In genomic region chr13:72097811-72098210, GRCm38 (mm10) we compare ENCODE assay signal across 24 mouse cellular contexts.
DNase-seq lines count a peak whose midpoint lies in the region; ATAC-seq and TF ChIP-seq lines count a peak whose summit lies in the region.
"Had no signal": no experiment of that assay in that cellular context is flagged by ENCODE, and none has a peak within 500 bp of the region (broad histone marks: within the 10 kb centered on the region; RNA-seq: fewer than 3 reads in every experiment).

No protein-coding gene starts in this region.

- H3K4me3 ChIP-seq in cerebellum, adult 2 months (replicated peaks; ENCODE audit: insufficient read depth, low read depth, low read length): no peak overlapping the region
- H3K4me3 ChIP-seq in hindbrain, embryonic 12.5 days: no peak overlapping the region
- H3K4me3 ChIP-seq in hindbrain, embryonic 14.5 days (replicated peaks; ENCODE audit: low read length): no peak overlapping the region
- H3K4me3 ChIP-seq in midbrain, embryonic 11.5 days (ENCODE audit: low read depth, low read length): no peak overlapping the region
- no peak overlapping the region for H3K4me3 ChIP-seq in midbrain, embryonic 16.5 days (ENCODE audit: low read depth, low read length)
- H3K4me3 ChIP-seq: embryonic facial prominence, embryonic 13.5 days; embryonic facial prominence, embryonic 15.5 days; erythroblast, embryonic 14.5 days; forebrain, embryonic 10.5 days; forebrain, embryonic 12.5 days had no signal

- peak; percentile 6 to 10 for DNase-seq in cerebellum, adult 2 months
- DNase-seq in cerebellum, adult 9-10 months: no peak
- peak; percentile 45 to 49 for DNase-seq in cerebellum, postnatal 14 days
- DNase-seq in cerebellum, adult 11 months: no peak
- DNase-seq in hindbrain, embryonic 14.5 days (ENCODE audit: low spot score): no peak
- DNase-seq in midbrain, embryonic 11.5 days (ENCODE audit: low spot score, missing footprints): peak; percentile 21
- DNase-seq: adrenal gland, adult 8-10 months; adrenal gland, postnatal 14 days; adrenal gland, postnatal 36 days; B cell, adult 2 months had no signal

- H3K27ac ChIP-seq in cerebellum, adult 2 months (ENCODE audit: insufficient read depth, low read length): no peak overlapping the region
- no peak overlapping the region for H3K27ac ChIP-seq in hindbrain, embryonic 12.5 days
- H3K27ac ChIP-seq in hindbrain, embryonic 14.5 days: no peak overlapping the region
- no peak overlapping the region for H3K27ac ChIP-seq in midbrain, embryonic 11.5 days (ENCODE audit: low read depth, low read length)
- no peak overlapping the region for H3K27ac ChIP-seq in midbrain, embryonic 16.5 days (ENCODE audit: low read length)
- H3K27ac ChIP-seq: embryonic facial prominence, embryonic 13.5 days; embryonic facial prominence, embryonic 15.5 days; forebrain, embryonic 10.5 days; forebrain, embryonic 12.5 days had no signal

- H3K4me2 ChIP-seq in hindbrain, embryonic 12.5 days (replicated peaks): no peak overlapping the region
- no peak overlapping the region for H3K4me2 ChIP-seq in hindbrain, embryonic 14.5 days (replicated peaks)
- H3K4me2 ChIP-seq in midbrain, embryonic 11.5 days: no peak overlapping the region
- no peak overlapping the region for H3K4me2 ChIP-seq in midbrain, embryonic 16.5 days (ENCODE audit: low read length)
- H3K4me2 ChIP-seq: embryonic facial prominence, embryonic 13.5 days; embryonic facial prominence, embryonic 15.5 days; forebrain, embryonic 12.5 days had no signal

- 19% methylated on average over 11 of the region's 11 CpGs for WGBS in cerebellum, adult 2 months
- 68% methylated on average over 11 of the region's 11 CpGs for WGBS in hindbrain, embryonic 12.5 days
- 53% methylated on average over 11 of the region's 11 CpGs for WGBS in hindbrain, embryonic 14.5 days
- WGBS in midbrain, embryonic 11.5 days: 91% methylated on average over 11 of the region's 11 CpGs
- 67% methylated on average over 11 of the region's 11 CpGs for WGBS in midbrain, embryonic 16.5 days

- H3K9me3 ChIP-seq in hindbrain, embryonic 12.5 days (replicated peaks): no peaks in the 10 kb centered on the region
- no peaks in the 10 kb centered on the region for H3K9me3 ChIP-seq in hindbrain, embryonic 14.5 days (ENCODE audit: control insufficient read depth, low read length)
- H3K9me3 ChIP-seq in midbrain, embryonic 11.5 days (ENCODE audit: control insufficient read depth, low read length): no peaks in the 10 kb centered on the region
- no peaks in the 10 kb centered on the region for H3K9me3 ChIP-seq in midbrain, embryonic 16.5 days (replicated peaks; ENCODE audit: control insufficient read depth, low read length, poor library complexity, severe bottlenecking)
- H3K9me3 ChIP-seq: embryonic facial prominence, embryonic 13.5 days; embryonic facial prominence, embryonic 15.5 days; forebrain, embryonic 10.5 days; forebrain, embryonic 12.5 days had no signal

- TF ChIP-seq CTCF in cerebellum, adult 2 months (IDR thresholded peaks at IDR 0.05; ENCODE audit: borderline replicate concordance, insufficient read depth, low read depth, low read length): no peak

- H3K4me1 ChIP-seq in cerebellum, adult 2 months (ENCODE audit: control insufficient read depth, insufficient read depth, low read length): no peaks in the 10 kb centered on the region
- H3K4me1 ChIP-seq in hindbrain, embryonic 12.5 days: peaks cover 4% of the 10 kb centered on the region; the same call in 1 of the 2 replicates
- H3K4me1 ChIP-seq in hindbrain, embryonic 14.5 days (replicated peaks; ENCODE audit: control insufficient read depth, insufficient read depth, low read length): no peaks in the 10 kb centered on the region
- no peaks in the 10 kb centered on the region for H3K4me1 ChIP-seq in midbrain, embryonic 11.5 days (ENCODE audit: control insufficient read depth, insufficient read depth, low read length)
- peaks cover 6% of the 10 kb centered on the region for H3K4me1 ChIP-seq in midbrain, embryonic 16.5 days (ENCODE audit: control insufficient read depth, insufficient read depth, low read length)
- H3K4me1 ChIP-seq: embryonic facial prominence, embryonic 13.5 days; embryonic facial prominence, embryonic 15.5 days; forebrain, embryonic 10.5 days; forebrain, embryonic 12.5 days had no signal

- TF ChIP-seq POLR2A in cerebellum, adult 2 months (IDR thresholded peaks at IDR 0.05; ENCODE audit: borderline replicate concordance, insufficient read depth, low read length): no peak

- H3K9ac ChIP-seq in hindbrain, embryonic 12.5 days: no peak overlapping the region
- H3K9ac ChIP-seq in hindbrain, embryonic 14.5 days: no peak overlapping the region
- H3K9ac ChIP-seq in midbrain, embryonic 11.5 days (ENCODE audit: low read length): no peak overlapping the region
- H3K9ac ChIP-seq in midbrain, embryonic 16.5 days (ENCODE audit: low read depth, low read length): no peak overlapping the region
- H3K9ac ChIP-seq: embryonic facial prominence, embryonic 13.5 days; embryonic facial prominence, embryonic 15.5 days; forebrain, embryonic 12.5 days had no signal

- H3K36me3 ChIP-seq in hindbrain, embryonic 12.5 days: no peaks in the 10 kb centered on the region
- H3K36me3 ChIP-seq in hindbrain, embryonic 14.5 days (replicated peaks; ENCODE audit: control insufficient read depth, insufficient read depth): no peaks in the 10 kb centered on the region
- no peaks in the 10 kb centered on the region for H3K36me3 ChIP-seq in midbrain, embryonic 11.5 days (ENCODE audit: control insufficient read depth, insufficient read depth, low read length)
- H3K36me3 ChIP-seq in midbrain, embryonic 16.5 days (ENCODE audit: control insufficient read depth, insufficient read depth, low read length): no peaks in the 10 kb centered on the region
- H3K36me3 ChIP-seq: embryonic facial prominence, embryonic 13.5 days; embryonic facial prominence, embryonic 15.5 days; forebrain, embryonic 10.5 days; forebrain, embryonic 12.5 days; G1E had no signal

- H3K27me3 ChIP-seq in cerebellum, adult 2 months (ENCODE audit: control insufficient read depth, insufficient read depth, low read length): no peaks in the 10 kb centered on the region
- 0 out of 2 replicates have a peak, but pooled peaks cover 4% of the 10 kb centered on the region for H3K27me3 ChIP-seq in hindbrain, embryonic 12.5 days
- no peaks in the 10 kb centered on the region for H3K27me3 ChIP-seq in hindbrain, embryonic 14.5 days (ENCODE audit: control insufficient read depth, insufficient read depth, low read length)
- H3K27me3 ChIP-seq in midbrain, embryonic 11.5 days (ENCODE audit: control insufficient read depth, insufficient read depth, low read length): no peaks in the 10 kb centered on the region
- H3K27me3 ChIP-seq in midbrain, embryonic 16.5 days (ENCODE audit: control insufficient read depth, insufficient read depth, low read depth, low read length): no peaks in the 10 kb centered on the region
- H3K27me3 ChIP-seq: CH12.LX; embryonic facial prominence, embryonic 13.5 days; embryonic facial prominence, embryonic 15.5 days; Patski had no signal

- ATAC-seq in hindbrain, embryonic 12.5 days (ENCODE audit: low FRiP score): peak; percentile 9; the same call in 1 of the 2 replicates
- no peak for ATAC-seq in hindbrain, embryonic 14.5 days (ENCODE audit: low FRiP score)
- ATAC-seq in midbrain, embryonic 11.5 days (ENCODE audit: low FRiP score): no peak
- no peak for ATAC-seq in midbrain, embryonic 16.5 days
- ATAC-seq: activated CD4-positive, CD25-positive, alpha-beta regulatory T cell, adult 4 months; CD4-positive, CD25-positive, alpha-beta regulatory T cell, adult 4 months; forebrain, embryonic 14.5 days; forebrain, embryonic 16.5 days; Patski had no signal

Comparison
In these comparisons a context has a peak if more than half of its experiments do, and no peak if none do; other contexts are left out.
1. DNase-seq: peak in cerebellum, adult 2 months (2 of 2), cerebellum, postnatal 14 days (2 of 2) and midbrain, embryonic 11.5 days (single experiment); none in cerebellum, adult 9-10 months (single experiment), cerebellum, adult 11 months (single experiment) and hindbrain, embryonic 14.5 days (single experiment).